Mouse (Mus musculus) ES-Bruce4 (cell line): ENCODE data around the gene Slc8a2. TPM values are rescaled to one million over a fixed set of nuclear protein-coding genes. Genes with fewer than 3 reads are reported as not detected.

Experiments used
- H3K27ac ChIP-seq: 2 replicates; pipeline ENCODE4 v1.5.1; 2012; ENCODE audit warnings: low read length, inconsistent platforms; ENCODE audit not compliant: insufficient read depth
- H3K27me3 ChIP-seq: 2 replicates; pipeline ENCODE4 v1.6.1; 2012; ENCODE audit warnings: mild to moderate bottlenecking, low read length, inconsistent platforms; ENCODE audit not compliant: control insufficient read depth, poor library complexity, insufficient read depth, severe bottlenecking
- H3K36me3 ChIP-seq: 2 replicates; pipeline ENCODE4 v1.6.1; 2012; ENCODE audit warnings: inconsistent platforms, mild to moderate bottlenecking, low read length, moderate library complexity; ENCODE audit not compliant: control insufficient read depth, poor library complexity, insufficient read depth, severe bottlenecking
- H3K4me1 ChIP-seq: one replicate; pipeline ENCODE4 v1.8.1; 2011; ENCODE audit warnings: low read length; ENCODE audit not compliant: control insufficient read depth, insufficient read depth
- H3K4me3 ChIP-seq: 2 replicates; pipeline ENCODE4 v1.5.1; 2011; ENCODE audit warnings: low read depth, mild to moderate bottlenecking, low read length
- H3K9ac ChIP-seq: 2 replicates; pipeline ENCODE4 v1.6.1; 2012; ENCODE audit warnings: low read depth, mild to moderate bottlenecking, inconsistent platforms; ENCODE audit not compliant: poor library complexity, severe bottlenecking
- H3K9me3 ChIP-seq: replicated peaks from 2 replicates; pipeline ENCODE4 v1.6.1; 2012; ENCODE audit warnings: mild to moderate bottlenecking, low read length, inconsistent platforms; ENCODE audit not compliant: control insufficient read depth, poor library complexity, insufficient read depth, severe bottlenecking
- CTCF ChIP-seq: IDR thresholded peaks from one replicate; pipeline ENCODE4 v1.8.1; 2011; ENCODE audit warnings: low read depth, low read length
- EP300 ChIP-seq: IDR thresholded peaks from 2 replicates; pipeline ENCODE4 v1.6.1; 2011; ENCODE audit warnings: low read depth, low read length; ENCODE audit not compliant: insufficient read depth
- POLR2A ChIP-seq: IDR thresholded peaks from one replicate; pipeline ENCODE4 v1.8.1; 2011; ENCODE audit warnings: low read length; ENCODE audit not compliant: insufficient read depth
- polyA plus RNA-seq: library from polyadenylated mRNA; stranded (reverse); fragments of >200 nt; gene quantifications from 2 replicates; pipeline ENCODE4 v1.2.4, GENCODE M21; 2011; ENCODE audit warnings: low read depth; ENCODE audit not compliant: missing spikeins, insufficient read depth, insufficient read length

The Slc8a2 gene
- polyA plus RNA-seq, 1 experiment, result 4.5 TPM

DNA sequence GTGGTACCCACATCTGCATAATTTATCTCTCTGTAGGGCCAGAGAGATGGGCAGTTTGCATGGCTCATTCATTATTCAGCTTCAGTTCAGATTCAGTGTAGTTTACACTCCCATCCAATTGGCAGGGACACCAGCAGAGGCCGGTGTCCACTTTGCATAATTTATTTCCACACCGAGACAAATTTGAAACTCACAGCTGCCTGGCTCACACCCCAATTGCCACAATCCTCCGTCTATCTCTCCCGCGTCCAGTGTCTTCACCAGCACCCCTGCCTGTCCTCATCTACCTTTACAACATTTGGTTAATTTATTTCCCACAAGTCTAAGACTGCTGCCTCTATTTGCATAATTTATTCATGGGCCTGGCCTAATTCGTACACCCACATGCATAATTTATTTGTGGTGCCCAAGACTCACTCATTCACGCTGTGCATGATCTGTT lies 5.3 kb downstream of the Slc8a2 start:
- Histone ChIP-seq H3K9me3 (no peaks in the 10 kb centered on the region), H3K4me3 (no peak overlapping the region), H3K36me3 (no peaks in the 10 kb centered on the region), H3K27ac (no peak overlapping the region), H3K27me3 (no peaks in the 10 kb centered on the region), H3K9ac (no peak overlapping the region), H3K4me1 (no peaks in the 10 kb centered on the region)
- TF ChIP-seq EP300, result no peak
- TF ChIP-seq POLR2A, result no peak
- no peak for TF ChIP-seq CTCF

GRCm38 (mm10) chr7:16146489-16147410 lies 17.1 kb downstream of the Slc8a2 start:
- no peak for TF ChIP-seq CTCF
- no peak for TF ChIP-seq EP300
- no peak for TF ChIP-seq POLR2A
- Histone ChIP-seq H3K27me3 (no peaks in the 10 kb centered on the region), H3K4me1 (no peaks in the 10 kb centered on the region), H3K9me3 (no peaks in the 10 kb centered on the region), H3K27ac (no peak overlapping the region), H3K36me3 (no peaks in the 10 kb centered on the region), H3K4me3 (no peak overlapping the region), H3K9ac (no peak overlapping the region)

GRCm38 (mm10) chr7:16147643-16148042 lies 18.0 kb downstream of the Slc8a2 start:
- Histone ChIP-seq H3K27ac (no peak overlapping the region), H3K36me3 (no peaks in the 10 kb centered on the region), H3K4me1 (no peaks in the 10 kb centered on the region), H3K9me3 (no peaks in the 10 kb centered on the region), H3K9ac (no peak overlapping the region), H3K27me3 (no peaks in the 10 kb centered on the region), H3K4me3 (no peak overlapping the region)
- TF ChIP-seq CTCF (no peak), EP300 (no peak), POLR2A (no peak)

DNA sequence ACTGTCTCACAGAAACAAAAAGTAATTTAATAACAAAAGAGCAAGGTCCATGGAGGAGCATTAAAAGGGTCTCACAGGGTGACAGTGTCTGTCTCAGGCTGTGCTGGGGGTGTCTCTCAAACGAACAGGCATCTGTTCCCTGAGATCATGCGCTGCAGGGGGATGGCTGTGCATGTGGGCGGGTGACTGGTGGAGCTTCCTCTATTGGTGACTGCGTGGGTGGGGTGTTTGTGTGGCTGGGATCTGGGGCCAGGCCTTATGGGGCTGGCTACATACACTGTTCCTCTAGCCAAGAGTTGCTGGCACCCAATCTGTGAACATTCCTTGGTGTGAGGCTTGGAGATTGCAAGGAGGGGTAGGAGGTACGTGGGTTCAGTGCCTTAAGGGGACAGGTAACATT lies 19.6 kb downstream of the Slc8a2 start:
- Histone ChIP-seq H3K27me3 (no peaks in the 10 kb centered on the region), H3K27ac (no peak overlapping the region), H3K4me3 (no peak overlapping the region), H3K9me3 (no peaks in the 10 kb centered on the region), H3K9ac (no peak overlapping the region), H3K36me3 (no peaks in the 10 kb centered on the region), H3K4me1 (peaks cover 2% of the 10 kb centered on the region)
- TF ChIP-seq EP300, result no peak
- TF ChIP-seq POLR2A, result no peak
- TF ChIP-seq CTCF, result no peak

DNA sequence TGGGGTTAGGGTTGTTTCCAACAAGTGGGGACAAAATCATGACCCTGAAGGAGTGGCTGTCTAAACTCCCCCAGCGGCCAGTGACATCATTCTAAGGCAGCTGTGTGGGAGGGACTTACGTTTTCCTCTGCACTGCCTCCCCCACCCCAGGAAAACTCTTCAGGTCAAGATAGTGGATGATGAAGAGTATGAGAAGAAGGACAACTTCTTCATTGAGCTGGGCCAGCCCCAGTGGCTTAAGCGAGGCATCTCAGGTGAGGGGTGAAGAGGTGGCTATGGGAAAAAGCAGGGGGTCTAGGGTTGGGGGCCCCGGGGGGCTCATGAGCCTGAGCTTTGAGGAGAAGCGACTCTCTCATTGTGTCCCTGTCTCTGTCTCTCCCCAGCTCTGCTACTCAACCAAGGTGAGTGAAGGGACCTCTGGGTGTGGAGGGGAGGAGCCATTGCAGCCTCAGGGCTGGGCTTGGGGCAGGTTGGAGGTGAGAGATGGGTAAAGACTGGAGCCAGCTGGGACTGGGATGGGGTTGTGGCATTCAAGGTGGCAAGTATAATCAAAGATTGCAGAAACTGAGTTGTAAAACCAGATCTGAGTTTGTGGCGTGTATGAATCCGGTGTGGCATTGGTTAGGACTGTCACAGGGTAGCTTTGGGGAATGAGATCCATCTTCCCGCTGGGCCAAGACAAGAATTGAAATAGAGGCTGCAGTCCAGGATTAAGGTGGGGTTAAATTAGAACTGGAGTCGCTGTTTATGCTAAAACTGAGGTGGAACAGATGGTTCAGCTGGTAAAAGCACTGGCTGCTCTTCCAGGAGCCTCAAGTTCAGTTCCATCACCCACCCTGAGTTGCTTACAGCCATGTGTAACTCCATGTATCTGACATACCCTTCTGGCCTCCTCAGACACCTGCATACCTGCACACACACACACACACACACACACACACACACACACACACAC lies 20.8 kb downstream of the Slc8a2 start:
- H3K9ac ChIP-seq, result no peak overlapping the region
- H3K27me3 ChIP-seq, result no peaks in the 10 kb centered on the region
- no peak overlapping the region for H3K4me3 ChIP-seq
- H3K27ac ChIP-seq, result no peak overlapping the region
- H3K9me3 ChIP-seq, result no peaks in the 10 kb centered on the region
- H3K36me3 ChIP-seq, result no peaks in the 10 kb centered on the region
- peaks cover 2% of the 10 kb centered on the region for H3K4me1 ChIP-seq
- TF ChIP-seq EP300, result no peak
